Mouse (Mus musculus) telencephalon, adult 2 months (tissue): Measurements from ENCODE around the gene Zbtb5.
"Not testable (repeated sequence)": the region's sequence is repeated elsewhere in the genome, so short reads cannot be mapped to it uniquely, and the experiment has no call there.

Source experiments
- DNase-seq: peaks from one replicate; pipeline ENCODE4 v3.0.0-alpha.2; 2011; ENCODE audit warnings: low read depth, low spot score

The Zbtb5 gene

GRCm38 (mm10) chr4:44970612-44971110 is 41.6 kb downstream of the Zbtb5 start:
- DNase-seq, result no peak

- no peak for DNase-seq
Observed at GRCm38 (mm10) chr4:44970056-44970455, 42.2 kb downstream of the Zbtb5 start.

- DNase-seq, result no peak
Observed at GRCm38 (mm10) chr4:44967402-44967801, 44.8 kb downstream of the Zbtb5 start.

DNA sequence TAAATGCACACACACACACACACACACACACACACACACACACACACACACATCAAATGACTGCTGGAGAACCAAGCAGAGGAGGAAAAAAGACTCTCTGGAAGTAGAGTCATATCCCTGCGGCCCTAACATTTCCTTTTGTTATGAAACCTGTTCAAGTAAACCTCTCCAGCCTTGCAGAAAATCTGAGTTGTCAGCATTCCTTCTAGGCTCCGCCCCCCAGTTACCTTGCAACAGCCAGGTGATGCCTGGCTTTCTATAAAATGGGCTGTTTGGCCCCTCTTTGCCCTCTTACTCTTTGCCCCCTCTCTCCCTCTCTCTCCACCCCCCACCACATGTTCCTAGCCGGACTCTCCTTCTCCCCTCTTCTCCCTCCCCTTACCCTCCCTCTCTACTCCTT is 46.5 kb downstream of the Zbtb5 start:
- no peak for DNase-seq

GRCm38 (mm10) chr4:44965175-44965574 is 47.0 kb downstream of the Zbtb5 start:
- no peak for DNase-seq

DNA sequence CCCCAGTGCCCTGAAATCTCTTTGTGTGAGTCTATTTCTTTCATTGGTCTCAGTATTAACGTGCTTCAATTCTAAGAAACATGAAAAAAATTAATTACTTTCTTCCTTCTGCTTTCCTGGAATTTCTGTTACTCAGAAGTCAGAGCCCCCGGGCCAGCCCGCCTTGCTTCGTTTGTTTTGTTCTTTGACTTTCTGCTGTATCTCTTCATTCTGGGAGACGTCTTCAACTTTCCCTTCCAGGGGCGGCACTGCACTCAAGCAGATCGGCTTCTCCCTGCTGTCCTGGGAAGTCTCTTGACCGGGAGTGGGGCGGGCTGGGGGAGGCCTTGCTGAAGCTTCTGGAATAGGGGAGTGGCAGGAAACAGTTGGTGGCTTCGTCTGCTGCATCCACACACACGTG is 49.1 kb downstream of the Zbtb5 start:
- DNase-seq, result no peak

DNA sequence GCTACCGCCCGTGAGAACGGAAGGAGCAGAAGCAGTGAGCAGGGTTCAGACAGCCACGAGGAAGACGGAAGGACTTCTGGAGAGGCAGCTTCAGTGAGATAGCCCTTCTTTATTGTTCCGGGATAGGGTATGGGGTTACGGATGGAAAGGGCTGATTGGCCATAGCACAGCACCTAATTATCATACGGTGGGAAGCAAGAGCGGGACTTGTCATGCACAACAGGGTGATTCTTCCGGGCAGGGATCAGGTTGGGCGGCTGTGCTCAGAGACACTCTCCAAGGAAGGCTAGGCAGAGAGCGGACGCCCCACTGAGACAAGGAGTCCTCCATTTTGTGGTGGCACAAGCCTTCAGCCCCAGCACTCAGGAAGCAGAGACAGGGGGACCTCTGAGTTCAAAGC is 53.0 kb downstream of the Zbtb5 start:
- DNase-seq, result no peak

DNA sequence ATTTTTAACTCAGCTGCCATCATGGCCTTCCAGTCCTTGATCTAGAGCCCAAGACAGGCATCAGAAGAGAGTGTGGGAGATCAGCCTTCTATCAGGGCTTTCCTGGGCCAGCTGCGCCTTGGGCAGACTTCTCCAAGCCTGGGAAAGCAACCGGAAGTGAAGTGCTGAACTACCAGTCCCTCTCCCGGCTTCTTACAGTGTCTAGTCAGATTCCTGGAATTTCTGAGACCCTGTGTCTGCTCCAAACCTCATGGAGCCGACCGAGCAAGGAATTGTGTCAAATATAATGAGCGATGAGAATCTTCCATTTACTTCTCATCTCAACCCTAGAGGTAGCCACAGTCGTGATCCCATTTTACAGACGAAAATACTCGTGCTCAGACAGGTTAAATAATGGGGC is 53.4 kb downstream of the Zbtb5 start:
- no peak for DNase-seq

GRCm38 (mm10) chr4:44953041-44953440 is 59.2 kb downstream of the Zbtb5 start:
- DNase-seq, result no peak

- DNase-seq, result no peak
Observed at GRCm38 (mm10) chr4:44948314-44948713, 63.9 kb downstream of the Zbtb5 start.

GRCm38 (mm10) chr4:44947464-44947863 is 64.7 kb downstream of the Zbtb5 start:
- no peak for DNase-seq

DNA sequence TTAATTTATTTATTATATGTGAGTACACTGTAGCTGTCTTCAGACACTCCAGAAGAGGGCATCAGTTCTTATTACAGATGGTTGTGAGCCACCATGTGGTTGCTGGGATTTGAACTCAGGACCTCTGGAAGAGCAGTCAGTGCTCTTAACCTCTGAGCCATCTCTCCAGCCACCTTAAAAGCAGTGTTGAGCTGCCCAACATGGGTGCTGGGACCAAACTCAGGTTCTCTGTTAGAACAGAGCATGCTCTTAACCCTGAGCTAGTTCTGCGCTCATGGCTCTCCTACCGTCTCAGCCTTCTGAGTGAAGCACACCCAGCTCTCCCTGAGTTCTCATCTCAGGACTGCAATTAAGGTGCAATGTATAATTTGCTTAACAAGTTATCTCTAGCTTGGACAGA is 66.1 kb downstream of the Zbtb5 start:
- not testable (repeated sequence) for DNase-seq

- DNase-seq, result no peak
Observed at GRCm38 (mm10) chr4:44944426-44945075, 67.7 kb downstream of the Zbtb5 start.

DNA sequence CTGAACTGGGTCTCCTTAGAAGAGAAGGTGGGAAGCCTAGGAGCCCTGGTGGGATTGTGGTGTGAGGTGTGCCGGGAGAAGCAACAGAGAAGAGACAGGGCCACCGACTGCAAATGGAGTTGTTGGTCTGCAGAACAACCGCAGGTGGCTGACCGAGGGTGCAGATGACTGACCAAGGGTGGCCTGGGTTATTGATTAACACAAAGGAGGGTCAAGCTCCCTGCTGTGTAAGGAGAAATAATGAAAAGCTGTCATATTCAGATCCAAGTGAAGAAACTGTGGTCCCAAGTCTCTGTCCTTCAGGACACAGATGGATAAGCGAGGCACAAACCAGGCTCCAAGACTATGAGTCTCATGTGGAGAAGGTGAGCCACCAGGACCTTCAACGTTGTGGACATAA is 68.7 kb downstream of the Zbtb5 start:
- DNase-seq, result no peak

DNA sequence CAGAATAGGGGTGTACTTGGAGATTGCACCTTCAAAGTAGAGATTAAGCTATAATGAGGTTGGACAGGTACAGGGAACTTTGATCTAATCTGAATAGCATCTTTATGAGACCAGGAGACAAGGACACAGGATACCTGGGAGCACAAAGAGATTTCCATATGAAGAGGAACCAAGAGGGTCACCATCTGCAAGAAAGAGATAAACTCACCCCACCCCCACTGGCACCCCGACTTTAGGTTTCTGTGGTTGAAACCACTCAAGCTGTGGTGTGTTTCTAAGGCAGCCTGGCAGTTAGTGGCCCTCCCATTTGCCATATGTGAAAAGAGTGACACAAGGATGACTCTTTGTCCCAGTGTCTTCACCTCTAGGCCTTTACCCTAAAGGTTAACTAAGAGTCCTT is 70.0 kb downstream of the Zbtb5 start:
- DNase-seq, result no peak
